Mouse (Mus musculus): ENCODE measurements around the gene Socs2. TPM values are rescaled to one million over a fixed set of nuclear protein-coding genes. Genes with fewer than 3 reads are reported as not detected.

Socs2 gene
- total and polyA plus RNA-seq, 2 experiments from 2014 or later = 103 to 137 TPM

GRCm38 (mm10) chr10:95342833-95343590 is 74.0 kb downstream of the Socs2 start:
- H3K9ac ChIP-seq (replicated peaks; ENCODE audit: low read depth, low read length) = no peak overlapping the region
- H3K4me3 ChIP-seq (ENCODE audit: low read depth, low read length) = no peak overlapping the region
- H3K36me3 ChIP-seq (replicated peaks; ENCODE audit: control insufficient read depth, insufficient read depth, low read length) = no peaks in the 10 kb centered on the region
- no peak overlapping the region for H3K27ac ChIP-seq (ENCODE audit: low read depth)
- 80% methylated on average over 10 of the region's 10 CpGs for WGBS
- no peaks in the 10 kb centered on the region for H3K27me3 ChIP-seq (ENCODE audit: control insufficient read depth, insufficient read depth, low read length)
- no peak overlapping the region for H3K4me2 ChIP-seq (ENCODE audit: low read depth, low read length)
- ATAC-seq (ENCODE audit: insufficient read depth, low read depth) (no peak), DNase-seq (ENCODE audit: low spot score) (no peak)
- TF ChIP-seq EP300 (IDR thresholded peaks at IDR 0.05; ENCODE audit: low read depth) = no peak
- no peak for TF ChIP-seq CTCF (IDR thresholded peaks at IDR 0.05; ENCODE audit: low read depth)
- H3K9me3 ChIP-seq (replicated peaks; ENCODE audit: control insufficient read depth, low read length) = no peaks in the 10 kb centered on the region; the same call in 1 of the 2 replicates
- no peaks in the 10 kb centered on the region for H3K4me1 ChIP-seq (ENCODE audit: control insufficient read depth, insufficient read depth)

GRCm38 (mm10) chr10:95340676-95341075 is 76.3 kb downstream of the Socs2 start:
- no peak for ATAC-seq (ENCODE audit: insufficient read depth, low read depth)
- TF ChIP-seq EP300 (IDR thresholded peaks at IDR 0.05; ENCODE audit: low read depth) (no peak), CTCF (IDR thresholded peaks at IDR 0.05; ENCODE audit: low read depth) (no peak)
- H3K4me1 ChIP-seq (ENCODE audit: control insufficient read depth, insufficient read depth) = peaks cover 14% of the 10 kb centered on the region
- no peaks in the 10 kb centered on the region for H3K36me3 ChIP-seq (replicated peaks; ENCODE audit: control insufficient read depth, insufficient read depth, low read length)
- no peak overlapping the region for H3K27ac ChIP-seq (ENCODE audit: low read depth)
- no peaks in the 10 kb centered on the region for H3K27me3 ChIP-seq (ENCODE audit: control insufficient read depth, insufficient read depth, low read length)
- H3K9me3 ChIP-seq (replicated peaks; ENCODE audit: control insufficient read depth, low read length) = no peaks in the 10 kb centered on the region; the same call in 1 of the 2 replicates
- H3K9ac ChIP-seq (replicated peaks; ENCODE audit: low read depth, low read length) = no peak overlapping the region
- H3K4me2 ChIP-seq (ENCODE audit: low read depth, low read length) = no peak overlapping the region
- no peak overlapping the region for H3K4me3 ChIP-seq (ENCODE audit: low read depth, low read length)
- no peak for DNase-seq (ENCODE audit: low spot score)
- WGBS = 75% methylated on average over 4 of the region's 4 CpGs

GRCm38 (mm10) chr10:95337589-95337988 is 79.4 kb downstream of the Socs2 start:
- Histone ChIP-seq H3K9me3 (replicated peaks; ENCODE audit: control insufficient read depth, low read length) (no peaks in the 10 kb centered on the region), H3K27ac (ENCODE audit: low read depth) (no peak overlapping the region), H3K27me3 (ENCODE audit: control insufficient read depth, insufficient read depth, low read length) (no peaks in the 10 kb centered on the region), H3K36me3 (replicated peaks; ENCODE audit: control insufficient read depth, insufficient read depth, low read length) (no peaks in the 10 kb centered on the region), H3K4me3 (ENCODE audit: low read depth, low read length) (no peak overlapping the region), H3K4me1 (ENCODE audit: control insufficient read depth, insufficient read depth) (peaks cover 17% of the 10 kb centered on the region), H3K4me2 (ENCODE audit: low read depth, low read length) (peak overlapping the region; percentile 39; the same call in 1 of the 2 replicates), H3K9ac (replicated peaks; ENCODE audit: low read depth, low read length) (no peak overlapping the region)
- TF ChIP-seq CTCF (IDR thresholded peaks at IDR 0.05; ENCODE audit: low read depth) = no peak
- TF ChIP-seq EP300 (IDR thresholded peaks at IDR 0.05; ENCODE audit: low read depth) = no peak
- 70% methylated on average over 5 of the region's 5 CpGs for WGBS
- DNase-seq (ENCODE audit: low spot score) (no peak), ATAC-seq (ENCODE audit: insufficient read depth, low read depth) (no peak)

GRCm38 (mm10) chr10:95336781-95337544 is 80.0 kb downstream of the Socs2 start:
- no peaks in the 10 kb centered on the region for H3K36me3 ChIP-seq (replicated peaks; ENCODE audit: control insufficient read depth, insufficient read depth, low read length)
- DNase-seq (ENCODE audit: low spot score) (peak; percentile 51), ATAC-seq (ENCODE audit: insufficient read depth, low read depth) (peak; percentile 51; the same call in 1 of the 2 replicates)
- TF ChIP-seq EP300 (IDR thresholded peaks at IDR 0.05; ENCODE audit: low read depth) (no peak; the same call in 1 of the 2 replicates), CTCF (IDR thresholded peaks at IDR 0.05; ENCODE audit: low read depth) (no peak)
- peak overlapping the region; percentile 39 for H3K4me2 ChIP-seq (ENCODE audit: low read depth, low read length)
- no peak overlapping the region for H3K9ac ChIP-seq (replicated peaks; ENCODE audit: low read depth, low read length)
- no peaks in the 10 kb centered on the region for H3K9me3 ChIP-seq (replicated peaks; ENCODE audit: control insufficient read depth, low read length)
- WGBS = 10% methylated on average over 3 of the region's 4 CpGs
- H3K27ac ChIP-seq (ENCODE audit: low read depth) = peak overlapping the region; percentile 66
- H3K4me1 ChIP-seq (ENCODE audit: control insufficient read depth, insufficient read depth) = peaks cover 17% of the 10 kb centered on the region
- no peaks in the 10 kb centered on the region for H3K27me3 ChIP-seq (ENCODE audit: control insufficient read depth, insufficient read depth, low read length)
- no peak overlapping the region for H3K4me3 ChIP-seq (ENCODE audit: low read depth, low read length)

Other genes with a start within 250 kb of the Socs2 start
- 20.1 and 21.1 TPM in 2 replicates for gene Cradd, start 93.0 kb downstream of the Socs2 start, total RNA-seq (2014; rRNA removed; ENCODE audit: low replicate concordance)
- 11.6 and 12.2 TPM in 2 replicates for gene Cradd, start 93.0 kb downstream of the Socs2 start, polyA plus RNA-seq (2015; fragmentation: Nextera tagmentation; extraction: Ambion mirVana)
- 524 and 645 TPM in 2 replicates for gene Mrpl42, start 84.8 kb upstream of the Socs2 start, total RNA-seq (2014; rRNA removed; ENCODE audit: low replicate concordance)
- gene Mrpl42, start 84.8 kb upstream of the Socs2 start, polyA plus RNA-seq (2015; fragmentation: Nextera tagmentation; extraction: Ambion mirVana) = 928 and 1,023 TPM in 2 replicates
- 158 and 242 TPM in 2 replicates for gene Ube2n, start 98.0 kb upstream of the Socs2 start, total RNA-seq (2014; rRNA removed; ENCODE audit: low replicate concordance)
- 188 and 190 TPM in 2 replicates for gene Ube2n, start 98.0 kb upstream of the Socs2 start, polyA plus RNA-seq (2015; fragmentation: Nextera tagmentation; extraction: Ambion mirVana)
- gene Nudt4, start 147.0 kb upstream of the Socs2 start, total RNA-seq (2014; rRNA removed; ENCODE audit: low replicate concordance) = 72.2 and 74.5 TPM in 2 replicates
- gene Nudt4, start 147.0 kb upstream of the Socs2 start, polyA plus RNA-seq (2015; fragmentation: Nextera tagmentation; extraction: Ambion mirVana) = 70.0 and 81.3 TPM in 2 replicates